Mouse (Mus musculus): ENCODE data around the gene Anks1b. TPM values are rescaled to one million over a fixed set of nuclear protein-coding genes. Genes with fewer than 3 reads are reported as not detected.

The Anks1b gene
- polyA plus RNA-seq, 1 experiment from 2014 or later = 42.0 TPM

DNA sequence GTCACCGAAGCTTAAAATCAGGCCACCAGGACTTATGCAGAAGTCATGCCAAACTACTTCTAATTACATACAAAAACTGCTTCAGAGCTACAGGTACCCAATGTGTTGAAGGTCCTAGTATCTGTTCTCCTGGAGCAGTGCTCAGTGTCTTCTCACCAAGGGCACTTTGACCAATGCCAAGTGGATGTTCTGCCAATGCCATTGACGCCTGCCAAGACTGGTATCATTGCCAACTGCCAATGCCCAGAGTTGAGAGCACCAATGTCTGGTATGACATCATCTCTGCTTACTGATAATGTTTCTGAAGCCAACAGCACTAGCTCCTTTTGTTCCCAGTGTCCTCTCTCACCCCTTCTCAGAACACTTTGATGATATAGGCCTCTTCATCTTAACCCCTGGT is 793.4 kb downstream of the Anks1b start:
- Histone ChIP-seq H3K9ac (no peak overlapping the region), H3K27ac (replicated peaks) (no peak overlapping the region), H3K9me3 (no peaks in the 10 kb centered on the region), H3K4me2 (no peak overlapping the region), H3K27me3 (no peaks in the 10 kb centered on the region), H3K4me1 (replicated peaks) (no peaks in the 10 kb centered on the region), H3K4me3 (no peak overlapping the region), H3K36me3 (no peaks in the 10 kb centered on the region)
- WGBS = 89% methylated on average over 2 of the region's 2 CpGs
- no peak for ATAC-seq (ENCODE audit: low read depth)

DNA sequence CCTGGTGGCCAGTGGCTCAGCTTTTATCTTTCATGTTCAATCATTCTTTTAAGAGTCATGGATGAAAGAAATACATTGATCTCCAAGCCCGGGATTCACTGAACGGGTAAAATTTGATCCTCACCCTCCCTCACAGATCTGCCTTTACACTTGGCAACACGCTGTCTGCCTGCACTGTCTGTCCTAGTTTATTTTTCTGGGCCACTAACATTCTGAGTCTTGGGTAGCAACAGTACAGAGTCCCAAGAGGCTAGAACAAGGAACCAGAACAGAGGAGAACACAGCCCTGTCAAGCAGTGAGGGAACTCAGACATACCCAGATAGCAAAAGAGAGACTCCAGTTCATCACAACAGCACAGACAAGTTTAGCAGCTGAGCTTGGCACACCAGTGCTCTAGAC is 797.0 kb downstream of the Anks1b start:
- Histone ChIP-seq H3K4me3 (no peak overlapping the region), H3K36me3 (no peaks in the 10 kb centered on the region), H3K27ac (replicated peaks) (no peak overlapping the region), H3K9me3 (no peaks in the 10 kb centered on the region), H3K9ac (no peak overlapping the region), H3K27me3 (no peaks in the 10 kb centered on the region), H3K4me2 (no peak overlapping the region), H3K4me1 (replicated peaks) (no peaks in the 10 kb centered on the region)
- no peak for ATAC-seq (ENCODE audit: low read depth)
- WGBS = 90% methylated on average over 3 of the region's 3 CpGs

DNA sequence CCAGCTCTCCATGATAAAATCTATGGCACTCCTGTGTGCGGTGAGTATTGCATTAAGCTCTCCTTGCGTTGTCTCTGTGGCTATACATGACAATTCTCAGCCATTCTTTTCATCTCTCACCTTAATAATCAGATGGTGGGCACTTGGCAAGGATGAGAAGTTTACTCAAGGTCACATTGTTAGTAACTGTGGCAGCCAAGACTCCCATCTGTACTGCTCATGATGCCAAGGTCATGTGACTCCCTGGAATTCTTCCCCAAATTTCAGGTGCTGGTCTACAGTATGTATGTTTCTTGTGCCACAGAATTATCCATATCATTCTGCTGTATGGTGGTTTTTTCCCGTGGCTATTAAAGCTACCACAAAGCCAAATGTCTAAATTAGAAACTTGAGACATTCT is 798.8 kb downstream of the Anks1b start:
- Histone ChIP-seq H3K9me3 (no peaks in the 10 kb centered on the region), H3K36me3 (no peaks in the 10 kb centered on the region), H3K4me1 (replicated peaks) (no peaks in the 10 kb centered on the region), H3K9ac (no peak overlapping the region), H3K27me3 (no peaks in the 10 kb centered on the region), H3K4me2 (no peak overlapping the region), H3K27ac (replicated peaks) (no peak overlapping the region), H3K4me3 (no peak overlapping the region)
- ATAC-seq (ENCODE audit: low read depth) = no peak
- WGBS = 87% methylated on average over 3 of the region's 3 CpGs

DNA sequence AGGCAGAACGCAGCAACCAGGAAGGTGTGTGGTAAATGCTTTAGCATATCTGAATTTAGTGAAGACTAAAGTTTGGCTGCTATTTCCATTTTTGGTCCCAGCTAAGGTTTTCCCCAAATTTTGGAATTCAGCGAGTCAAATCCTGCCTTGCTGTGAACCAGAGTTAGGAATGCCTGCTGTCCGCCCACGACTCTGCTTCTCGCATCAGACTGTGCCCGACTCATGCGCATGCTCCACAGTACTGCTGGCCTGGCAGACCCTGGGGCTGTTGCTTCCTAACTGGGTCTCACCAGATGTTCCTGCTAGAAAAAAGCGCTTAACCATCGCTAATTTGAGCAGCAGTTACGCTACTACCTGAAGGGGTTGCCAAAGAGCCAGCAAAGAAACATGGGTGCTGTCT is 801.1 kb downstream of the Anks1b start:
- no peak for ATAC-seq (ENCODE audit: low read depth)
- WGBS = 83% methylated on average over 10 of the region's 10 CpGs
- no peaks in the 10 kb centered on the region for H3K9me3 ChIP-seq

DNA sequence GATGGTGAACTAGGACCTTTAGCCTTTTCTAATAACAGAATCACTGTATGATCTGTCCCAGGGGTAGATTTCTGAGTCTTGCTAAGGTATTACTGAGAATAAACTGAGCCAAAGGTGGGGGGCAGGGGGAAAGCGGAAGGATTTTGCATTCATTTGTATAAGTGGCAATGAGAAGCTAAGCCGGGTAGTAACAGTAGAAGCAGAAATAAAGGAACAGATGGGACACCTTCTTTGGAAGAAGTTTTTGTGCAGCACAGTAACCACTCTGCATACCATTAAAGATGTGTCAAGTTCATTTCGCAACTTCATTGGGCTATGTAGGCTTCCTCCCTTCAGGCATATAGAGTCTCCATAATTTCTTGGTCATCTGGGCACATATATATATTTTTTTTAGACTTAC is 804.1 kb downstream of the Anks1b start:
- Histone ChIP-seq H3K36me3 (no peaks in the 10 kb centered on the region), H3K4me2 (no peak overlapping the region), H3K4me3 (no peak overlapping the region), H3K9me3 (no peaks in the 10 kb centered on the region), H3K27me3 (no peaks in the 10 kb centered on the region), H3K4me1 (replicated peaks) (no peaks in the 10 kb centered on the region), H3K27ac (replicated peaks) (no peak overlapping the region), H3K9ac (no peak overlapping the region)
- WGBS = 96% methylated on average over 3 of the region's 3 CpGs
- no peak for ATAC-seq (ENCODE audit: low read depth)

More for the DNA sequence above, 801.1 kb downstream of the Anks1b start:
- Histone ChIP-seq H3K36me3 (no peaks in the 10 kb centered on the region), H3K9ac (no peak overlapping the region), H3K4me2 (no peak overlapping the region), H3K27ac (replicated peaks) (no peak overlapping the region), H3K4me3 (no peak overlapping the region), H3K27me3 (no peaks in the 10 kb centered on the region), H3K4me1 (replicated peaks) (no peaks in the 10 kb centered on the region)

DNA sequence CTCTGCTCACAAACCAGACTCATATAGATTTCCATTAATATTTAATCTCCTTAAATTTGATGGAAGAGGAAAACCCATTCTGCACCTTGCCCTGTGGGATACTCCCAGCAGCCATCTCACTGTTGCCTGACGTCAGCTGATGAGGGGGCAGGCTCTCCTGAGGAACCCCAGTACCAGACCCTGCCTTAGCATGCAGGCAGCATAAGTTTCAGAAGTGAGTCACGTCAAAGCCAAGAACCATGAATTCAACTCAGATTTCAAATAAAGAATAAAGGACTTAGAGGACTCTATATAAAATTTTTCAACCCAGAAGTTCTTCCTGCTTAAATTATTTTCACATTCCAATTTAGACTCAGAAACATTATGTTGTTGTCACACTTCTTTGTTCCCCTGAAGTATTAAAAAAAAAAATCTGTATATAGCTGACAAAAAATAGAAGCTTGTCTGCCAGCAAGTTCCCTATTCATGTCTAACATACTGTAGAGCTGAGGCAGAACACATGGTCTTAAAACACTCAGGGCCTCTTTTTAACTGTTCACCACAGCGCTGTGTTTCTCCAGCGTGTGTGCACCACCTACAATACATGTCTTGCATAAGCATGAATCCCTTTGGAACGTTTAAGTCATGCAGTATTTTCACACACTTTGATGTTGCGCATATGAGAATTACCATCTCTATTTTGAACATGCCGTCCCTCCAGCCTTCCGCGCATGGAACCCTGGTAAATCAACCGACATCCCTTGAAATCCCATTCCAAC is 806.6 kb downstream of the Anks1b start:
- Histone ChIP-seq H3K9ac (no peak overlapping the region), H3K36me3 (no peaks in the 10 kb centered on the region), H3K27me3 (no peaks in the 10 kb centered on the region), H3K9me3 (no peaks in the 10 kb centered on the region), H3K27ac (replicated peaks) (no peak overlapping the region), H3K4me1 (replicated peaks) (no peaks in the 10 kb centered on the region), H3K4me2 (no peak overlapping the region), H3K4me3 (no peak overlapping the region)
- ATAC-seq (ENCODE audit: low read depth) = no peak
- WGBS = 78% methylated on average over 10 of the region's 10 CpGs

DNA sequence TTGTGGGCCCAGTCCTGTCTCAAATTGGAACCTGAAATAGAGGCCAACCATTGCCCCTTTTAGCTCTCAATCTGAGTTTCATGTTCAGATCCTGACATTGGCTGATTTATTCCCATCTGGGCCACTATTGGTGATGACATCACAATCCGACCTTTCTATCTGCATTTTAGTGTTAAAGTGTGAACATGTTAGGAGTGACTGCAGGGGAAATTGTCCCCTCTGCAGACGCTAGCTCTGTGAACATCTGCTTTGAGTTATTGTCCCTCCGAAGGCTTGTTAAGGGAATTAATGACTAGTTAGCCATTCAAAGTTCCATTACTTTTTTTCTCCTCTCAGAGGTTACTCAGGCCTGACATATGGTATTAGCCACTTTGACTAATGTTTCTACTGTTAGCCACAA is 810.5 kb downstream of the Anks1b start:
- Histone ChIP-seq H3K9me3 (no peaks in the 10 kb centered on the region), H3K36me3 (no peaks in the 10 kb centered on the region), H3K4me2 (no peak overlapping the region), H3K27me3 (no peaks in the 10 kb centered on the region), H3K4me1 (replicated peaks) (0 out of 2 replicates have a peak, but pooled peaks cover 3% of the 10 kb centered on the region), H3K27ac (replicated peaks) (no peak overlapping the region), H3K4me3 (no peak overlapping the region), H3K9ac (no peak overlapping the region)
- WGBS = 34% methylated on average over 3 of the region's 3 CpGs
- ATAC-seq (ENCODE audit: low read depth) = no peak

DNA sequence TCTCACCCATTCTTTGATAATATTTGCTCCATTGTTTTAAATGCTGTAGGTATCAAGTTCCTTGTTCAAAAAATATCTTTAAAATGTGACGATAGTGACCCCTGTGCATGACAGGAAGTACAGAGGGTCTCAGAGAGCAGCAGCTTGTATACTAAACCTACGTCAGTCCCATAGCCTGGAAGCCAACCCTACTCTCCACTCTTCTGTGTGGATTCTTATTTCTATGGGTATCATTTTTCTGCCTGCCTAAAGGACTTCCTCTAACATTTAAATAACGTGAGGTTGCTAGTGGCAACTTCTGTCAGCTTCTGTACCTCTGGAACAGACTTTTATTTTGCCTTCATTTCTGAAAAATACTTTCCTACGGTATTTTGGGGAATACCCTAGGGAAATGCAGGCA is 812.1 kb downstream of the Anks1b start:
- H3K9me3 ChIP-seq = no peaks in the 10 kb centered on the region
- H3K4me1 ChIP-seq (replicated peaks) = 0 out of 2 replicates have a peak, but pooled peaks cover 3% of the 10 kb centered on the region
- no peak overlapping the region for H3K4me2 ChIP-seq
- no peak for ATAC-seq (ENCODE audit: low read depth)
- no peak overlapping the region for H3K9ac ChIP-seq
- no peaks in the 10 kb centered on the region for H3K27me3 ChIP-seq
- H3K36me3 ChIP-seq = no peaks in the 10 kb centered on the region
- no peak overlapping the region for H3K27ac ChIP-seq (replicated peaks)
- 78% methylated on average over 4 of the region's 4 CpGs for WGBS
- H3K4me3 ChIP-seq = no peak overlapping the region

DNA sequence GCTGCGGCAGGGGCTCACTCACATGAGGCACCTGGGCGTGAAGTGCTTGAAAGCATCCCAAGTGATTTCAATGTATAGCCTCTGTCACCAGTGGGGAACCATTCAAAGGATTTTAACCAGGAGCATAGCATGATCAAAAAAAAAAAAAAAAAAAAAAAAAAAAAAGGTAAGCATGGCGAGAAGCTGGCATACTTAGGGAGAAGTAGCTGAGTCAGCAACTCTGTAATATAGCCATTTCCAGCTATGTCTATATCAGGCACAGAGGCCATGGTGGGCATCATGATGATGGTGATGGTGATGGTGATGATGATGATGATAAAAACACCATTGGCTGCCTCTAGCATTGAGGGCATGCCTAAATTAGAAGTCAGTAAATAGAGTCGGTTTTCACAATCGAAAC is 814.8 kb downstream of the Anks1b start:
- no peak for ATAC-seq (ENCODE audit: low read depth)
- no peaks in the 10 kb centered on the region for H3K27me3 ChIP-seq
- no peaks in the 10 kb centered on the region for H3K36me3 ChIP-seq
- H3K4me3 ChIP-seq = no peak overlapping the region
- 0 out of 2 replicates have a peak, but pooled peaks cover 3% of the 10 kb centered on the region for H3K4me1 ChIP-seq (replicated peaks)
- H3K9me3 ChIP-seq = no peaks in the 10 kb centered on the region
- no peak overlapping the region for H3K4me2 ChIP-seq
- H3K27ac ChIP-seq (replicated peaks) = no peak overlapping the region
- 87% methylated on average over 5 of the region's 5 CpGs for WGBS
- H3K9ac ChIP-seq = no peak overlapping the region

DNA sequence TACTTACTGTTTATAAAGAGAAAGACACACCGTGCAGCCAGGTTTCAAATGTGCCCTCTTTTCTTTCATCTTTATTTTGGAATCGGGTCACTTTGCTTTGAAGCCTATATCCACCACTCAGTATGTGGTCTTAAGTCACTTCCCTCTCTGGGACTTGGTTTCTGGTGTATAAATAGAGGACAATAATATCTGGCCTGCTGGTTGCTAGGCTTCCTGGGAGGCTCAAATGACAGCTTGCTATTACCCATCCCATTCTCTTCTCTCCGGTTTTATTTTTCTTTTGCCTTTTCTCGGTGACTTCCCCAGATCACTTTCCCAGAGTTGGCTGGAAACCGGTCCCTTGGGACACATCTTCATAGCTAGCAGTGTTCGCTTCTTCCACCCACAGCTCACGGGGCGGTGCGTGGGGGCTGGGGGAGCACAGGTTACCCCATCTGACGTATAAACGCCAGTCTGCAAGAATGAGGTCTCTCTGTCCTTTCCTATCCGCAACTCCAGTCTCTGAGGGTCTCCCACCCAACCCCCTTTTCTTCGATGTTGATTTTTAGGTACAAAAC is 815.5 kb downstream of the Anks1b start:
- H3K36me3 ChIP-seq = no peaks in the 10 kb centered on the region

DNA sequence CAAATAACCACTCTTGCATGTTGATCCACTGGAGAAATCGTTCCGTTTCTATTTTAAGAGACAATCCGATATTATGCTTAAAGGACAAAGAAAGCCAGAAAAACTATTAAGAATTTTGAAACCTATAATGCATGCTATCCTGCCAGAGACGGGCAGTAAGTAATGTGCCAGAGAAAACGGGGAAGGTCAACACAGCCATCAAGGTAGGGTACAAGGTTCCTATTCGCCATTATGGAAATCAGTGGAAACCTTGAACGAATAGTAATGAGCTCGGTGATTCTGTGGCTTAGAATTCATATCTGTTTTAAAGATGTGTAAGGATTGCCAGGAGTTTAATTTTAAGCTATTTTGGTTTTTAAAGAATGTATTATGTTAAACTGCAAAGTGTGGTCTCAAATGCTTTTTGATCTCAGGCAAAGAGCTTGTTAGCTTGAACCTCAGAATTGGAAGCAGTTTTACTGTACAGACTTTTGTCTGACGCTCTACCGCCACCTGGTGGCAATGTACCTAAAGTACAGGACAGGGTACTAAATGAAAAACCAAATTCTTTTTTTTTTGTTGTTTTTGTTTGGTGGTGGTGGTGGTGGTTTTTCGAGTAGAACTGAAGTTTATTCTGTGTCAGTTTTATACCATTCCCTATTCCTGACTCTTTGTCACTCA is 816.7 kb downstream of the Anks1b start:
- Histone ChIP-seq H3K27me3 (no peaks in the 10 kb centered on the region), H3K27ac (replicated peaks) (no peak overlapping the region), H3K9ac (no peak overlapping the region), H3K36me3 (no peaks in the 10 kb centered on the region), H3K4me2 (no peak overlapping the region), H3K4me3 (no peak overlapping the region), H3K9me3 (no peaks in the 10 kb centered on the region), H3K4me1 (replicated peaks) (0 out of 2 replicates have a peak, but pooled peaks cover 3% of the 10 kb centered on the region)
- 55% methylated on average over 11 of the region's 11 CpGs for WGBS
- ATAC-seq (ENCODE audit: low read depth) = no peak

More for the DNA sequence above, 815.5 kb downstream of the Anks1b start:
- H3K9ac ChIP-seq = no peak overlapping the region
- no peaks in the 10 kb centered on the region for H3K9me3 ChIP-seq
- no peak overlapping the region for H3K27ac ChIP-seq (replicated peaks)
- no peak for ATAC-seq (ENCODE audit: low read depth)
- H3K4me2 ChIP-seq = no peak overlapping the region
- WGBS = 70% methylated on average over 13 of the region's 13 CpGs
- no peaks in the 10 kb centered on the region for H3K27me3 ChIP-seq
- no peak overlapping the region for H3K4me3 ChIP-seq
- 0 out of 2 replicates have a peak, but pooled peaks cover 3% of the 10 kb centered on the region for H3K4me1 ChIP-seq (replicated peaks)

DNA sequence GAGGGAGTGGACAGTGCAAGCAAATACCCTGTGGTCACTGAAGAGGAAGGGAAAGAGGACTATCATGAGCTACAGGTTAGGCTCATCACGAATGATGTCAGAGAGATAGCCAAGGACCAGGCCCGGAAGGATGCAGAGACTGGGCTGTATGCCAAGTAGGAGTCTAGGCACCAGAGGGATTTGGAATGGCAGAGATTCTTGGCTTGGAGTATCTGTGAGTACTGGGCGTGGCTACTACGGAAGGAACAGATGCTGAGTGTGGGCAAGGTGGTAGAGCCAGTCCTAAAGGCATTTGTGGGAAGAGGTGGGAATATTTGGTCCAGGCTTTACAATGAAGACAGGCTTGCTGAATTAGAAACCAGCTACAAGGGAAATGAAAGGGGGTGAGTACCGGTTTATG is 823.4 kb downstream of the Anks1b start:
- no peaks in the 10 kb centered on the region for H3K36me3 ChIP-seq
- H3K4me1 ChIP-seq (replicated peaks) = peaks cover 20% of the 10 kb centered on the region; the same call in 1 of the 2 replicates
- no peaks in the 10 kb centered on the region for H3K9me3 ChIP-seq
- no peak overlapping the region for H3K9ac ChIP-seq
- H3K27me3 ChIP-seq = no peaks in the 10 kb centered on the region
- H3K4me3 ChIP-seq = no peak overlapping the region
- H3K4me2 ChIP-seq = no peak overlapping the region
- H3K27ac ChIP-seq (replicated peaks) = no peak overlapping the region
- 78% methylated on average over 5 of the region's 5 CpGs for WGBS
- no peak for ATAC-seq (ENCODE audit: low read depth)

Data from neural tube, embryonic 13.5 days (tissue).